Mouse (Mus musculus) adrenal gland, postnatal 10 days (tissue): ENCODE measurements around the gene Edn1. TPM values are rescaled to one million over a fixed set of nuclear protein-coding genes. Genes with fewer than 3 reads are reported as not detected.

Experiments
- DNase-seq: peaks from one replicate; pipeline ENCODE4 v3.0.0; 2021; ENCODE audit warnings: mixed read lengths
- total RNA-seq, 2 experiments: library from RNA; stranded (reverse); gene quantifications; 2 replicates each; pipeline ENCODE4 v1.2.3; 2021

The Edn1 gene
- total RNA-seq, 2 experiments from 2014 or later = 1.4 to 2.0 TPM

GRCm38 (mm10) chr13:42315628-42316027 is 14.4 kb downstream of the Edn1 start:
- DNase-seq = no peak

GRCm38 (mm10) chr13:42317808-42318207 is 16.5 kb downstream of the Edn1 start:
- DNase-seq = no peak

- peak; percentile 38 for DNase-seq
These were observed 27.3 kb downstream of the Edn1 start for GRCm38 (mm10) chr13:42328576-42328975.

DNA sequence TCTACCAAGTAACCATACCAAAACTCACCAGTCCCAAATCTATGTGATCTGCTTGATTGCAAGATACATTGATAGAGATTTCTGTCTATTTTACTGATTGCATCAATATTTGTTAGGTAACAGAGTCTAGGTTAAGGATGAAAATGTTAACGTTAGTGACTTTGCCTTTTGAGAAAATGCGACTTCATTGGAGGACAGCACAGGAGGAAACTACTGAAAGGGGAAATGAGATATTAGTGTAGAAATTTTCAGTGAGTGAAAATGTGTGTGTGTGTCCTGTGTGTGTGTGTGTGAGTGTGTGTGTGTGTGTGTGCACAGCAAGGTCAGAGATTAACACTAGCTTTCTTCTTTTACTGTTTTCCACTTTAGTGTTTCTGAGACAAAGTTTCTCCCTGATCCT is 29.8 kb downstream of the Edn1 start:
- no peak for DNase-seq

- no peak for DNase-seq
These were observed 33.7 kb downstream of the Edn1 start for GRCm38 (mm10) chr13:42334981-42335380.

DNA sequence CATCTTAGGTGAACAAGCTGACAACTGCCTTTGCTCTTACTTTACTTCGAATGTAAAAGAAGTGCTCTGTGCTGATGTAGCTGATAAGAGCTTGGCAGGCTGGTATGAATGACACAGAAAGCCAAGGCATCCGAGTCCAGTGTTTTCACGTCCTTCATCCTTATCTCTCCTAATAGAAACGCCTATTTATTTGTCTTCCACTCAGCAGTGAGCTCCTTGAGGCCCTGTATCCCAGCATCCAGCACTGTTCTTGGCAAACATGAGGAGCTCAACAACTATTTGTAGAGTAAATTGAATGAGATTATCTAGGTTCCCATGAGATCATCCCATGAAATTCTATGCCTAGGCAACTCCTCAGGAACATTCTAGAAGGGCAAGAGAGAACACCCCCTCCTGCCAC is 35.1 kb downstream of the Edn1 start:
- no peak for DNase-seq

DNA sequence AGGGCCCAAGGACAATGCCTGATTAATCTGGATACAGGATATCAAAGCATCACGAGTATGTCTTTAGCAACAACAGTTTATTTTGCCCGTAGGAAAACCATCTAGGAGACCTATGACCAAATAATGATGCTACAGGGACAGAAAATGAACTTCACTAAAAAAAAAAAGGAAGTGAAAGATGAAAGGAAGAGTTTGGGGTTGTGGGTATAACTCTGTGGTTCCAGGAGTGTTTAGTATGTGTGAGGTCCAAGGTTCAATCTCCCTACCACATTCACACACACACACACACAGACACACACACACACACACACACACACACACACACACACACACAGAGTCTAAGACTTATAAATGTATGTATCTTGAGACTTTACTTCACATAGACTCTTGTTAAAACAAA is 35.8 kb downstream of the Edn1 start:
- DNase-seq = no peak

DNA sequence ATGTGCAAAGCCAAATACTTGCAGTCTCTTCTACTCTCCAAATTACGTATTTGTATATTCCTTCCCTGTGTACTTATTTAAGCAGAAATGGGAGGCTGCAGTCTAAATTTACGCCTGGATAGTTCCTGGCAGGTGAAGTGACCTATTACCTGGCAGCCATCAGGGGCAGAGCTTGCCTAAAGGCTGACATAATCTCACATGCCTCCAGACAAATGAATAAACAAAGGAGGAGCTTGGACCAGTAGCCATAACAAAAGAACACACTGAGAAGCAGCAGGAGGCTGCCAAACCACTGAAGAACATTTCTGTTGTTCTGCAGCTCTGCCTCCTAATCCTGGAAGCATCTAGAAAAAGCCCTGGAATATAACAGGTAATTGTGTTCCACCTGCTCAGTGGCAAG is 38.2 kb downstream of the Edn1 start:
- DNase-seq = no peak

GRCm38 (mm10) chr13:42341871-42342532 is 40.7 kb downstream of the Edn1 start:
- DNase-seq = no peak

DNA sequence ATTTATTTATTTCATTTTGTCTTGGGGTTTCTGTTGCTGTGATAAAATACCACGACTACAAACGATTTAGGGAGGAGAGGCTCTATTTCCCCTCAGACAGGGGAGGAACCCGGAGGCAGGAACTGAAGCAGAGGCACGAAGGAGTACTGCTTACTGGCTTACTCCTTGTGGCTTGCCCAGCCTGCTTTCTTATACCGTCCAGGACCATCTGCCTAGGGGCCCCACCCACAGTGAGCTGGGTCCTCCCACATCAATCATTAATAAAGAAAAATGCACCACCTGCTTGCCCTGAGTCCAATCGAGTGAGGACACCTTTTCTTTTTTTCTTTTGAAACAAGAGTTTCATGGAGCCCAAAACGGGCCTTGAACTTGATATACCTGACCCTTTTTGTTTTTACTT is 44.2 kb downstream of the Edn1 start:
- no peak for DNase-seq

- no peak for DNase-seq
These were observed 45.1 kb downstream of the Edn1 start for GRCm38 (mm10) chr13:42346414-42346813.

- DNase-seq = no peak
These were observed 50.4 kb downstream of the Edn1 start for GRCm38 (mm10) chr13:42351675-42352074.

Other genes with a start within 250 kb of the Edn1 start
- 10 to 100 TPM; 21.0 to 24.3 TPM for gene Hivep1, start 249.5 kb upstream of the Edn1 start, total RNA-seq